Mouse (Mus musculus): Measurements from ENCODE around the gene Ttc23l.

The Ttc23l gene

DNA sequence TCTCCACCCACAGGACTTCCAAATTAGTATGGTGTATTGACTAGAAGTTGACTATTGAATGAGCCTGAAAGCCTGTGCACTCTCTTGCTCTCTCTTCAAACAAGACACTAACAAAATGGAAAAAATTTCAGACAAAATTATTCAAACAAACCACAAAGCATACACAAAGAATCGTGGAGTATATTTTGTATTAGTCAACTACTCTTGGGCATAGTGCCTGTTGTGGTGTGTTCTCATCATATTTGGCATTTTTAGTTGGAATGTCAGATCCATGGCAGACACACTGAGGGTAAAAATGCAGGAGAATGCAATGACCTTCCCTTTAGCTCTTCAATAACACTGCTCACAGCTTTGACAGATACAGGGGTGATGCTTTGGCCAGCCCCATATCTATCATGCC lies 32.6 kb downstream of the Ttc23l start:
- DNase-seq (ENCODE audit: low read depth, low spot score): no peak

GRCm38 (mm10) chr15:10515166-10515565 lies 43.3 kb downstream of the Ttc23l start:
- DNase-seq (ENCODE audit: low read depth, low spot score): no peak

DNA sequence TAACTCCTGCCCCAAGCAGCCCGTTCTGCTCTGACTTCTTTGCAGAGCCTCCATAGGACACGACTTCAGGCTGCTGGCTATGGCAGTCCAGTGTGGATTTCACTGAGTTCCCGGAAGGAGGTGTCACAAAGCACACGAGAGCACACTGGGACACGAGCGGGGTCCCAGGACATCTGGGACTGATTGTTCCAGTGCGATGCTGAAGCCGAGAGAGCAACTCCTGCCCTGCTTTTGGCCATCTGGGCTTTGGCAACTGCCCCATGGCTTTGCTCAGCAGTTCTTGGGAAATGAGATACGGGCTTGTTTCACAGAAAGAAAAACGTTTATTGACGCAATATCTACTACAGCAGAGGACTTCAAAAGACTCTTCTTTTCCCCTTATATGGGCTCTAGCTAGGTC lies 52.4 kb downstream of the Ttc23l start:
- DNase-seq (ENCODE audit: low read depth, low spot score): no peak

GRCm38 (mm10) chr15:10500838-10501719 lies 57.4 kb downstream of the Ttc23l start:
- peak; percentile 77 for DNase-seq (ENCODE audit: low read depth, low spot score)

DNA sequence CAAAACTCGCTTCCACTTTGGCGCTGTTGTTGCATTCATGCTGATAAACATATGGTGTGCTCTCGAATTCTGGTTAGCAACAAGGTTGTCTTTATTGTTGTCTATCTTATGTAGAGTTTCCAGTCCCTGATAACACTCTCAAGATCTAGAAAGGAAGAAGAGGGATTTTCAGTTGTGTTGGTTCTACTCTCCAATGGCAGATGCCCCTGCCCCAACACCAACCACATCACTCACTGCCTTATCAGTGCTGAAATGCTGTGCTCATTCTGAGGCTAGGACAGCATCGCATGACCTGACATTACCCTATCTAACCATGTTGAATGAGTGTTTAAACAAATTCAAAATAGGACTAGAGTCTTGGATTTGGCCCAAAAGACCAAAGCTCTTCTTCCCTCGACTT lies 58.4 kb downstream of the Ttc23l start:
- DNase-seq (ENCODE audit: low read depth, low spot score): no peak

DNA sequence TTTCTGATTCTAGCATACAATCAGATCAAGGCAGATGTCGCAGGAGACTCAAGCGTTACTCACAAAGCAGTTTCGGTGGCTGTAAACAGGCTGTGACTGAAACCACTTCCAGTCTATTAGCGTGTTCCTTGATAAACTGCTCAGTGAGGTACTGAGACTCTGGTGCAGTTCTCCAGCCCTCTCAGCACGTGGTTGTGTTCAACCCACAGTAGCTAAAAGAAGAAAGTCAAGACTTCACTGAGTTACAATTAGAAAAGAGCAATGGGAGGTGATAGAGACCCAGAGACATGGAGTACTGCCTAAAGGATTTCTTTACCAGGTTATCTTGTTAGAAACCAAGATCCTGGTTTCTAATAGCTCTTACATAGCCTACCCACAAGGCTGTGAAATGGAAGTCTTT lies 58.9 kb downstream of the Ttc23l start:
- no peak for DNase-seq (ENCODE audit: low read depth, low spot score)

GRCm38 (mm10) chr15:10496696-10497095 lies 61.8 kb downstream of the Ttc23l start:
- peak; percentile 85 for DNase-seq (ENCODE audit: low read depth, low spot score)

- no peak for DNase-seq (ENCODE audit: low read depth, low spot score)
Measured at GRCm38 (mm10) chr15:10495944-10496343, 62.5 kb downstream of the Ttc23l start.

GRCm38 (mm10) chr15:10490101-10490500 lies 68.4 kb downstream of the Ttc23l start:
- DNase-seq (ENCODE audit: low read depth, low spot score): no peak

- peak; percentile 42 for DNase-seq (ENCODE audit: low read depth, low spot score)
Measured at GRCm38 (mm10) chr15:10487246-10487645, 71.2 kb downstream of the Ttc23l start.

GRCm38 (mm10) chr15:10486365-10486839 lies 72.1 kb downstream of the Ttc23l start:
- DNase-seq (ENCODE audit: low read depth, low spot score): no peak

DNA sequence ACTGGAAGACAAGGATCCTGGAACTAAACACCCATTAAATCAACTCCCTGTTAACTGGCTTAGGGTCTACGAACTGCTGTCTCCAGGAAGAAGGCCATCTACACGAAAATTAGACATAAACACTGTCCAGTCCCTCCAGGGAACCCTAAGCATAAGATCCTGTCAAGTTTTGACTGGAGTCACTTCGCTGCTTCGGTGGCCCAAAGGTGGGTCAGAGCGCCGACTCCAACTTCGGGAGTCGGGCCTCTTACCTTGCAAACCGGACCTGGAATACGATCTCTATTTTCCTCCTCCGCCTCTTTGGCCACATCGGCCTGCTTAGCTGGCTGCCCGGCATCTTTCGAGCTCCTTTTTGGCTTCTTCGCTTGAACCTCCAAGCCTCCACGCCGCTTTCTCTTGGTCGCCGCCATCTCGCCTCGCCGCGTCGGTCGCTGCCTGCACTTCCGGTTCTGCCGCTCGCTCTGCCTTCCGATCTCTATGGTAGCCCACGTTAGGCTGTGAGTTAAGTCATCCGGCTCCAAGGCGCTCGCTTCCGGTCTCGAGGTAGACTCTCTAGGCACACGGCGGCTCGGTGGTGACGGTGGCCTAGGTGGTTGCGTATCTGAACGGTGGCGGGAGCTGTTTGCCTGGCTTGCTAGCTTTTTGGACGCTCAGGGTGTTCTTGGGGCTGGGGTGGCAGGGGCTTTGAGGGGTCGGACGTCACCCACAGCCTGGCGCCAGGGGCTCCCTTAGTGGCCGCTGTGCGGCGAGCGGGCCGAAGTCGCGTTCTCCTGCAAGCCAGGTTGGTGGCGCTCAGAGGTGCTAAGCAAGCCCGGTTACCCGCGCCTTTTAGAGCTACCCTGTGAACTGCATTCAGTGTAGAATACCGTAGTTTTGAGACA lies 72.7 kb downstream of the Ttc23l start, which contains the start of the genes Brix1 and Rad1:
TSS of gene Brix1 (minus strand) at position 464 of the 881 bp plus-strand sequence.
TSS of gene Rad1 (plus strand) at position 535 of the 881 bp plus-strand sequence.
- peak; percentile 98 for DNase-seq (ENCODE audit: low read depth, low spot score)

GRCm38 (mm10) chr15:10470941-10471340 lies 87.5 kb downstream of the Ttc23l start:
- peak; percentile 89 for DNase-seq (ENCODE audit: low read depth, low spot score)

DNA sequence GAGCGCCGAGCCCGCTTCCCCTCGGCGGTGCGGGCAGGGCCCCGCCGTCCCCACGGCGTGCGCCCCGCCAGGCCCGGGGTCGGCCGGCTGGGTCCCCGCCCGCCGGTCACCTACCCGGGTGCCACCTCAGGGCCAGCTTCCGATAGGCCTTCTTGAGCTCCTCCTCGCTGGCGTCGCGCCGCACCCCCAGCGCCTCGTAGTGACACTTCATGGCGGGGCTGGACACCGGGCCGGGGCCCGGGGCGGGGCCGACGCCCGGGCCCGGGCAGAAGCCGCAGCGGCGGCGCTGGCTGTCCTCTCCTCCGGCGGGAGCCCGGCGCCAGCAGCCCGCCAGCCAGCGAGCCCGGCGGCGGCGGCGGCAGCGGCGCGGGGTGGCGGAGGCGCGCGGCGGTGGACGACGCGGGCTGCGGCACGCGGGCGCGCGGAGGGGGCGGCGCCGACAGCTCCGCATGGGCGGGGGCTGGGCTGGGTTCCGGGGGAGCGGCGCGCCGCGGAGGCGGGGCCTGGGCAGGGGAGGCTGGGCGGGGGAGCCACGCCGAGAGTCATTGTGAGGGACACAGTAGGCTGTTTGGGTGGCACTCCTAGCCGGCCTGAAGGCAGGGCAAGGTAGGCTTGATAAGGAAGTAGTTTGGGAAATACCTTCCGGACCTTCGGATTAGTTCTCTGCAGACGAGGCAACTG lies 88.2 kb downstream of the Ttc23l start, which contains the start of gene Dnajc21:
TSS of gene Dnajc21 (minus strand) at position 366 of the 681 bp plus-strand sequence.
- DNase-seq (ENCODE audit: low read depth, low spot score): peak; percentile 95

DNA sequence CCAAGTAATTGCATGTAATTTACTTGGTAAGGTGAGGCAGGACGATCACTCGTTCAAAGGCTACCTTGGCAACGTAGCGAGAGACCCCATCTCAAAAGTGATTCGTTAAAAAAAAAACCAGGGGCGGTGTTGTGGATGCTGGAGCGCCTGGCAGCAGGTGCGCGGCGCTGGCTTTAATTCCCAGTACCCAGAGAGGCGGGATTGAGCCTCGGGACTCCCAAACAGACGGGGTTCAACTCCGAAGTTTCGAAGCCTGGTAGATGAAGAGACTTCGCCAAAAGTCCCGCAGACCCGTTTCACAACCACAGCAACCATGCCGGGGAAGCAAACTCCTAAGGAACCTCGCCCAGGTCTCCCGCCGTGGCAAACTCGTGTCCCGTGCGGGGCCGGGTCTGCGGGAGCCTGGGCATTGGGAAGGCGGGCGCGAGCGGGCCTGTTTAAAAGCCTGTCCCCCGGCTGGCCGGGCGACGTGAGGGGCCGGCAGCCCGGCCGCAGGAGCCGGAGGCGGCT lies 88.8 kb downstream of the Ttc23l start:
- peak; percentile 59 for DNase-seq (ENCODE audit: low read depth, low spot score)

DNA sequence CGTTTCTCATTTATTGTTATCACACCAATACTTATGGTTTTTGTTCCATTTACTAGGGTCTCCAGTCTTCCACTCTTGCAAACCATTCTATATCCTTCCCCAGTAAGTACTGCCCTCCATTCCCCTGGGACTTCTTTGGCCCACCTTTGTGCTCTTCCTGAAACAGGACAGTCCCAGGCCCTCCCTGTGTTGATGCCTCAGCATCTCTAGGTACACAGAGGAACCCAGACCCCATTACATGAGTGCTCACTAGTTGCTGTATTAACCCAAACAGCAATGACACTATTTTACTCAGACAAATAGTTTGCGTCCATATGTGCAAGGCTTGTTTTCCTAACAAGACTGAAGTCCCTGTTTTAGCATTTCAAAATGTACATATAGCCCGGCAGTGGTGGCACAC lies 89.7 kb downstream of the Ttc23l start:
- no peak for DNase-seq (ENCODE audit: low read depth, low spot score)

DNA sequence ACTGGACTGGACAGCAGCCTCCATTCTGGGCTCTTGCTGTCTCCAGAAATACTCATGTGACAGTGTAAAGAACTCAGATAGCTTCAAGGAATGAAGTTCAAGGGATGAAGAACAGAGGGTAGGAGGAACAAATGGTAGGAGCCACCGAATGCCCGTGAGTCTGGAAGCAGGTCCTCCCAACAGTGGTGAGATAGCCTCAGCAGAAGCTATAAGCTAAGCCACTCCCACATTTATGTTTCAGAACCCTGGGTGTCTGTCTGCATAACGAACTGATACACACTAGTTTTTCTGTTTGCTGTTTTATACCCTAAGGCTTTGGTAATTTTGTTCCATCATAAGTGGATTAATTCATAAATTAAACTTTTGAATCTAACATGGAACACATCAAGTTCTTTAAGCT lies 93.8 kb downstream of the Ttc23l start:
- no peak for DNase-seq (ENCODE audit: low read depth, low spot score)

DNA sequence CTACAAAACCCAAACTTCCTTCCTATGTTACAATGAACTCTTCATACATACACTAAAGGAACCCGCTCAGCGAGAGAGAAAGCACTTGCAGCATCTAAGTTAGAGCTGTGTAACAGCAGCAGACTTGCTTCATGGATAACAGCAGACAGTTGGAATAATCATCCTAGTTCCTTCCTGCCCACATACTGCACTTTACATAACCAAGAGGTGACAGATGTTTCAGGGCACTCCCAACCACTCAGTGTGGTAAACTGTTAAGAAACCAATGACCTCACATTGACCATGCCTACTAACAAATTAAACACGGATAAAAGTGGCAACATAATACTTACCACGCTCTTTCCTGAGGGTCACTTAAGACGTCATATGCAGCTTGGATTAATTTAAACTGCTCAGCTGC lies 94.9 kb downstream of the Ttc23l start:
- DNase-seq (ENCODE audit: low read depth, low spot score): no peak

GRCm38 (mm10) chr15:10460986-10461385 lies 97.5 kb downstream of the Ttc23l start:
- DNase-seq (ENCODE audit: low read depth, low spot score): no peak

Data from ZHBTc4 (cell line).